Mouse (Mus musculus) kidney, embryonic 14.5 days (tissue): ENCODE measurements around the gene Myf6. TPM values are rescaled to one million over a fixed set of nuclear protein-coding genes. Genes with fewer than 3 reads are reported as not detected.

ENCODE experiments used
- ATAC-seq: fragments of 200-750 bp; cut with Nextera tagmentation; 2 replicates; pipeline ENCODE4 v1.8.0; 2017; ENCODE audit warnings: moderate number of reproducible peaks, mild to moderate bottlenecking, moderate TSS enrichment, moderate library complexity; ENCODE audit not compliant: low FRiP score, low TSS enrichment
- H3K27ac ChIP-seq: fragments of 300-500 bp; sonication (generic); 2 replicates; pipeline ENCODE4 v1.5.1; 2014; ENCODE audit warnings: low read depth, mild to moderate bottlenecking, low read length, moderate library complexity, mixed read lengths
- H3K27me3 ChIP-seq: fragments of 300-500 bp; sonication (generic); 2 replicates; pipeline ENCODE4 v1.6.1; 2014; ENCODE audit warnings: mild to moderate bottlenecking, low read length; ENCODE audit not compliant: control insufficient read depth, insufficient read depth
- H3K36me3 ChIP-seq: fragments of 300-500 bp; sonication (generic); 2 replicates; pipeline ENCODE4 v1.6.1; 2014; ENCODE audit warnings: low read length, mixed read lengths; ENCODE audit not compliant: control insufficient read depth, insufficient read depth
- H3K4me1 ChIP-seq: fragments of 300-500 bp; sonication (generic); 2 replicates; pipeline ENCODE4 v1.6.1; 2014; ENCODE audit warnings: low read length, mixed read lengths; ENCODE audit not compliant: control insufficient read depth, insufficient read depth
- H3K4me2 ChIP-seq: fragments of 300-500 bp; sonication (generic); replicated peaks from 2 replicates; pipeline ENCODE4 v1.6.1; 2014; ENCODE audit warnings: low read depth, mild to moderate bottlenecking, low read length
- H3K4me3 ChIP-seq: fragments of 300-500 bp; sonication (generic); 2 replicates; pipeline ENCODE4 v1.5.1; 2014; ENCODE audit warnings: mild to moderate bottlenecking, low read length
- H3K9ac ChIP-seq: fragments of 300-500 bp; sonication (generic); 2 replicates; pipeline ENCODE4 v1.6.1; 2014; ENCODE audit warnings: low read depth, mild to moderate bottlenecking, low read length, moderate library complexity
- H3K9me3 ChIP-seq: fragments of 300-500 bp; sonication (generic); 2 replicates; pipeline ENCODE4 v1.6.1; 2016; ENCODE audit warnings: low read length; ENCODE audit not compliant: control insufficient read depth
- WGBS: fragments of 180-500 bp; shearing (Covaris S2); extraction: QIAGEN DNeasy Blood & Tissue Kit; methylation state at CpG from one replicate; pipeline ENCODE4 v1.1.7; 2014; 5-methylcytosine and 5-hydroxymethylcytosine counted together
- polyA plus RNA-seq: library from polyadenylated mRNA; unstranded; fragments of >200 nt; fragmentation: Nextera tagmentation; extraction: Ambion mirVana; gene quantifications from 2 replicates; pipeline ENCODE4 v1.2.1, GENCODE M21; 2014

The Myf6 gene
- 0.20 TPM in 1 of 2 replicates, not detected in the other for polyA plus RNA-seq

DNA sequence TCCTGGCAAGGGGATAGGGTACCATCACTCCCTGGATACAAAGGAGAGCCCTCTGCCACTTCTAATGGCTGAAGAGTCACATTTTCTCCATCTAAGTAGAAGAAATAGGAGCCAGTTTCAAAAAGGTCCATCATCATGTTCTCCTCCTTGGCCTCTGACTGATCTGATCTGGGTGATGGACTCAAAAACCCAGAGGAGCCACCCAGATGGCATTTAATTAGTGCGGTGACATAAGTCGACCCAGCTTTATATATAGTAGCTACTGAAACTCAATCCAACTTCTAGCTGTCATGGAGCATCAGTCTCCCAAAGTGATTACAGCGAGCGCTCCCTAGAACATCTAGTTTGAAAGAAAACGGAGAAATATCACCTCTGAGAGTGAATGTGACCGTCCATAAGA is at the start of gene Myf6:
TSS of gene Myf6 (minus strand) at position 170 of the 400 bp plus-strand sequence.
- peak within 1 kb of the TSS; percentile 41 for H3K4me2 ChIP-seq
- no peak within 1 kb of the TSS for H3K27ac ChIP-seq
- H3K4me3 ChIP-seq = 0 out of 2 replicates have a peak within 1 kb of the TSS, but pooled peaks have one; percentile 17
- peaks cover 7% of the 10 kb centered on the region; the same call in 1 of the 2 replicates for H3K27me3 ChIP-seq
- 0 out of 2 replicates have a peak, but pooled peaks have one; percentile 9 for ATAC-seq
- H3K4me1 ChIP-seq = 0 out of 2 replicates have a peak, but pooled peaks cover 6% of the 10 kb centered on the region
- H3K9me3 ChIP-seq = no peaks in the 10 kb centered on the region
- H3K36me3 ChIP-seq = no peaks in the 10 kb centered on the region
- no peak within 1 kb of the TSS for H3K9ac ChIP-seq
- WGBS = 66% methylated on average over 6 of the region's 6 CpGs

DNA sequence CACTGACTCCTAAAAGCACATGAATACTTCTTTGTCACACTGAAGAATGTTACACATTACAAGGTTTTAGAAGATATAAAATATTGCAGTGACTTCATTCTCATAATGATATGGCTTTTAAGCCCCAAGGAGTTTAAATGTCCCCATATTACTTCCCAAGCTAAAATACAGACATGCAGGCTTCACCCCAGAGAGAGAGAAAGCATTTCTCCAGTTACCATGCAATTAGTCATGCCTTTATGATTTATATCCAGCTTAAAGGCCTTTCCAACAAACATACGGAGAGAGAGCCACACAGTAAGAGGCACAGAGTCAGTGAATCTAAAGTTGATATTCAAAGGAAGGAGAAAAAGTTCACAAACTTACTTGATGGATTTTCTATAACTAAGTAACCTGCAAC is 48.5 kb upstream of the Myf6 start:
- H3K27ac ChIP-seq = no peak overlapping the region

DNA sequence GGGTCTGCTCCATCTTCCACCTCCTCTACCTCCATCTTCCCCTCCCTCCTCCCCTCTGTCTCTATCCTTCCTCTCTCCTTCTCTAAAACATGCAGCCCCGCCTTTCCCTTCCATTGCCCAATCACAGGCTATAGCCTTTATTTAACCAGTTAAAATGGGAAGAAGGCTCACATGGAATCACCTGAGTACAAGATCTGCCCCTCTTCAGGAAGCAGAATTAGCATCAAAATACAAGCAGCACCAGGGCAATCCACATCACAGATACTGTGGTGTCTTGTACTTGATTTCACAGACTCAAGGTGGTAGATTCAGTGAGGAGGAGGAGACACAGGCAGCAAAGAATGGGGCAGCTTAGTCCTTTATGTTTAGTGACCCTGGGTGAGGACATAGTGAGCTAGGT is 34.2 kb upstream of the Myf6 start:
- H3K9me3 ChIP-seq = no peaks in the 10 kb centered on the region
- H3K27me3 ChIP-seq = no peaks in the 10 kb centered on the region
- H3K36me3 ChIP-seq = no peaks in the 10 kb centered on the region
- H3K4me1 ChIP-seq = no peaks in the 10 kb centered on the region
- 80% methylated on average over 1 of the region's 1 CpGs for WGBS
- no peak overlapping the region for H3K4me2 ChIP-seq
- H3K27ac ChIP-seq = no peak overlapping the region
- H3K4me3 ChIP-seq = no peak overlapping the region
- no peak for ATAC-seq
- H3K9ac ChIP-seq = no peak overlapping the region

More for the DNA sequence above, 48.5 kb upstream of the Myf6 start:
- no peak overlapping the region for H3K4me2 ChIP-seq
- H3K9me3 ChIP-seq = no peaks in the 10 kb centered on the region
- no peaks in the 10 kb centered on the region for H3K36me3 ChIP-seq
- H3K9ac ChIP-seq = no peak overlapping the region
- no peak for ATAC-seq
- 12% methylated on average over 1 of the region's 1 CpGs for WGBS
- no peak overlapping the region for H3K4me3 ChIP-seq
- no peaks in the 10 kb centered on the region for H3K27me3 ChIP-seq
- no peaks in the 10 kb centered on the region for H3K4me1 ChIP-seq

DNA sequence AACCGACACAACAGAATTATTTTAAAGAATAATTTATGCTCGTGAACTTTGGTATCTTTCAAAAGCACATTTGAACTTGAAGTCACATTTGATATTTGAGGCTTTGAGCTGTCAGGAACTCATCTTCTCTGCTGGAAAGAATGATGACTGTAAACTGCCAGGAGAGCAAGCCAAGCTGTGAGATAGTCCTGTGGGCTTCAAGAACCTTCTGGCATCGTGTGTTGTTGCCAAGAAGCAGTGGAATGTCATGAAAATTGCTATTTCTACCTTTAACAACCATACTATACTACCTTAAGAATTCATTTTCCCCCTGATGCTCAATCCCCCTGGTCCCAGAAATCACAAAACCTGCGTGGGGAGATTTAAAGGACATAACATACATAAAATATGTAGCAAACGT is 24.7 kb upstream of the Myf6 start:
- H3K36me3 ChIP-seq = no peaks in the 10 kb centered on the region
- no peak for ATAC-seq
- H3K4me3 ChIP-seq = no peak overlapping the region
- no peaks in the 10 kb centered on the region for H3K9me3 ChIP-seq
- no peak overlapping the region for H3K27ac ChIP-seq
- H3K4me2 ChIP-seq = no peak overlapping the region
- WGBS = 63% methylated on average over 5 of the region's 5 CpGs
- H3K4me1 ChIP-seq = no peaks in the 10 kb centered on the region
- H3K27me3 ChIP-seq = no peaks in the 10 kb centered on the region
- no peak overlapping the region for H3K9ac ChIP-seq

DNA sequence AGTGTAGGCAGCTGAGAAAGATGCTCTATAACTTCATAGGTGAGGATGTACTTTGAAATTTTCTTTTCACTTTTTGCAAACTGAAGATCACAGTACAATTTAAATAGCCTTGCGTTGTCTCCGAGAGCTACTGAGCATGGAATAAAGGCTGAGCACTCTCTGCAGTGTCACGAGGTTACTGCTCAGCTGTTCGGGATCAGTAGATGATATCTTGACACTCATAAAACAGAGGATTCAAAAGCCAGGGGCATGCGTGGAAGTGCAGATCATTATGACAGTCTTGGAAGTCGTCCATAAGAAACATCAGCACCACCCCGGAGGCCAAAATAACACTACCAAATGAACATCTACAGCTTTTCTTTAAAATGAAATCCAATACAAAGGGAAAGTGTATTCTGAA is 22.1 kb upstream of the Myf6 start:
- 0 out of 2 replicates have a peak, but pooled peaks have one; percentile 69 for ATAC-seq
- Histone ChIP-seq H3K4me1 (no peaks in the 10 kb centered on the region), H3K9me3 (no peaks in the 10 kb centered on the region), H3K27me3 (no peaks in the 10 kb centered on the region), H3K27ac (no peak overlapping the region), H3K4me3 (no peak overlapping the region), H3K9ac (no peak overlapping the region), H3K36me3 (no peaks in the 10 kb centered on the region), H3K4me2 (no peak overlapping the region)
- WGBS = 52% methylated on average over 7 of the region's 7 CpGs

DNA sequence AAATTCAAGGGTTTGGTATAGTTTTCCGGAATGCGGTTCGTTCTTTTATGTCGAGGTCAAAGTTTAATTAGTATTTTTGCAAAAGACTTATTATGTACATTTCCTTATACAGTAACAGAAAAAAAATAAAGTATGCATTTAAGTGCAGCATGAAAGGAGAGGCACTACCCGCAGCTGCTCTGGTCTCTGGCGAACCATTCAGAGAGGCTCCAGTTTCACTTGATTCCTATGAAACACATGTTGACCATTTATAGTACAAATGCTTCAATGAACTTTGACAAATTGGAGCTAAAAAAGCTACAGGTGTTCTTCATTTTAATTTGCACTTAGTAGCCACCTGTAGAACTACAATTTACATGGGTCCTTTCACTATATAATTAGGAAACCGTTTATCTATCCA is 20.2 kb upstream of the Myf6 start:
- no peak for ATAC-seq

DNA sequence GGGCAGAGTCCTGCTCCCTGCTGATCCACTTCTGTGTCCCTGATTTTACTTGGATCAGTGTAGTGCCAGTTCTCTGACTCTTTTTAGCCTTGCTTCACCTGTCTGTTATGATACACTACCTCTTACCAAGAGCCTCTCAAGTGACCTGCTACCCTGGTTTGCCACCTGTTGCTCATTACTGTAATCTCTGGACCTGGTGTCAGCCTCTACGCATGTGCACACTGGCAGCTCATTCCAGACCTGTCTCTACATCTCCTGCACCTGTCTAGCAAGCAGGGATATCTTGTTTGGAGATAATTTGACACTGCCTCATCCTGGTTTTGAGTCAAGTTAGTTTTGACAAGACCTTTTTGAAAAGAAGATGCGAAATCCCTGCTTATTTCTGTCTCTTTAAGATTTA is 11.9 kb upstream of the Myf6 start:
- WGBS = 86% methylated on average over 2 of the region's 2 CpGs
- Histone ChIP-seq H3K4me1 (no peaks in the 10 kb centered on the region), H3K36me3 (no peaks in the 10 kb centered on the region), H3K9me3 (no peaks in the 10 kb centered on the region), H3K4me2 (no peak overlapping the region), H3K4me3 (no peak overlapping the region), H3K27ac (no peak overlapping the region), H3K27me3 (no peaks in the 10 kb centered on the region), H3K9ac (no peak overlapping the region)
- no peak for ATAC-seq

More for the DNA sequence above, 20.2 kb upstream of the Myf6 start:
- Histone ChIP-seq H3K27me3 (no peaks in the 10 kb centered on the region), H3K9ac (no peak overlapping the region), H3K36me3 (no peaks in the 10 kb centered on the region), H3K27ac (no peak overlapping the region), H3K9me3 (no peaks in the 10 kb centered on the region), H3K4me2 (no peak overlapping the region), H3K4me3 (no peak overlapping the region), H3K4me1 (no peaks in the 10 kb centered on the region)
- WGBS = 71% methylated on average over 7 of the region's 7 CpGs

DNA sequence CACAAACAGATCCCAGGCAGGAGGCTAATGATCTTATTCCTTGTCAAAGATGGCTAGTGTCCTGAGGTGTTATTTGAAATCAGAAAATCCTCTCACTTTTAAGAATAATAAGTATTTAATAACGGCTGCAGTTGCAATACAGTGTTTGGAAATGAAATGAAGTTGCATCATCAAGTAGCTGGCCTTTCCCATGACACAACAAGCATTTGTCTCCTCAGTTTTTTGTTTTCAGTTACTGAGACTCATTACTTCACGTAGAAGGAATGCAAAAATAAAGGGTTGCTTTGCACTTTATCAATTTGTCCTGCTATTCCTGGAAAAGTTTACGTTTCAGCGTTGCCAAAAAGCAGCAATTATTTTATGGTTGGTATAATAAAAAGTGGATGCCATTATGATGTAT is 8.9 kb upstream of the Myf6 start:
- no peak overlapping the region for H3K4me2 ChIP-seq
- 76% methylated on average over 4 of the region's 4 CpGs for WGBS
- no peak for ATAC-seq

DNA sequence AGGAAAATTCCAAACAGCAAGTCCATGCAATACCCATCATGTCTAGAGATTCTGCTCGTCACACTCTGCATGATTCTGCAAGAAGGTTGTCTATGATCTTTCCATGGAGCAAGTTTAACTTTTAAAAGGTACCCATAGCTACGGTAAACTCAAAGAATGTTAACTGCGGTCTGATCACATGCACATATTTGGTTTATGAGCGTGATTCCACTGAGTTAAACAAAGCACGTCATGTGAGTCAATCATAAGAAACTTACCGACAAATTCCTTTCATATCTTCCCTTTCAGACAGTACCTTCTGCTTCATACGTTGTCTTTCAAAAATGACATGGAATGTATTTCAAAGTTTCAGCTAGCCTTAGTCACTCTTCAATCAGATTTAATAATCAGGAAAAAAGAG is 7.7 kb upstream of the Myf6 start:
- Histone ChIP-seq H3K36me3 (no peaks in the 10 kb centered on the region), H3K27ac (no peak overlapping the region), H3K9ac (no peak overlapping the region), H3K9me3 (no peaks in the 10 kb centered on the region), H3K27me3 (no peaks in the 10 kb centered on the region), H3K4me2 (no peak overlapping the region), H3K4me1 (no peaks in the 10 kb centered on the region), H3K4me3 (no peak overlapping the region)
- 92% methylated on average over 7 of the region's 7 CpGs for WGBS
- ATAC-seq = no peak

More for the DNA sequence above, 8.9 kb upstream of the Myf6 start:
- H3K4me1 ChIP-seq = no peaks in the 10 kb centered on the region
- H3K36me3 ChIP-seq = no peaks in the 10 kb centered on the region
- no peaks in the 10 kb centered on the region for H3K27me3 ChIP-seq
- H3K9ac ChIP-seq = no peak overlapping the region
- H3K27ac ChIP-seq = no peak overlapping the region
- no peak overlapping the region for H3K4me3 ChIP-seq
- H3K9me3 ChIP-seq = no peaks in the 10 kb centered on the region
